Comparison of ENCODE assay signal across 14 mouse cellular contexts in the genomic region with DNA sequence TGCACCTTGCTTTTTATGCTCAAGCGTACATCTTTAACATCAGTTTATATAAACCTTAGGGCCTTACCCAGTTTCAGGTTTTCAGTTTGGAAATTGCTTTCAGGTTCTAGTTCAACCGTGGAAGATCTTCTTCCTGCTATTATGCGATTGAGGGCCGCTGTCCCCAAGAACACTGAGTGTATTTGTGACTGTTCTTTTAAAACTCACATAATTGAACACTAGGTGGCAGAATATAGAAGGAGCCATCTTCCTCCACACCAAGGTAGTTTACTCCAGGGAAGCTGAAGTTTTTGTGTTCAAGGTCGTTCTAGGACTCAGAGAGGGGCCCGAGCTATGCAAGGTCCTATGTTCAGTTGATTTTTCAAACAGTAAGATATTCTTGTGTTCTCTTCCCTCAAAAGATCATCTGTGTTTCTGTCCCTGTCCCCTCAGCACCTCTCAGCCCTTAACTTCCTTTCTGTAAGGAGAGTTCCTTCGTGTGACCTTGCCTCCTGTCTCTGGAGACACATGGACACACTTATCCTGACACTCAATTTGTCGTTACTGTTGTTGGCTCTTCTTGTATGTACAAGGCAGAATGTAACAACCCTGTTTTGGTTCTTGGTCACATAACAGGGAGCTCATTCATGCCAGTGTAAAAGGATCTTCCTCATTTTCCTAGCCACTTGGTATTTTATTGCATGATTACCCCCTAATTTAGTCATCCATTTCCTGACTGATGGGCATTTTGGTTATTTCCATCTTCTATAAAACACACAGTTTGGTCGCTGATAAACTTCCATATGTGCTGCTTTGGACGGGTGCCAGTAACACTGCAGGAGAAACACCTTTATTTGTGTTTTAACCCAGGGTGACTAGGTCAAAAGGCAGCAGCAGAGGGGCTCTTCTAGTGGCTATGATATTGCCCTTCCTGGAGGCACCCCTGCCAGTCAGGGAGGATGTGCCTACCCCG. TPM values are rescaled to one million over a fixed set of nuclear protein-coding genes. Genes with fewer than 3 reads are reported as not detected.
DNase-seq lines count a peak whose midpoint lies in the region; ATAC-seq and TF ChIP-seq lines count a peak whose summit lies in the region.
"Had no signal": no experiment of that assay in that cellular context is flagged by ENCODE, and none has a peak within 500 bp of the region (broad histone marks: within the 10 kb centered on the region; RNA-seq: fewer than 3 reads in every experiment).

No protein-coding gene starts in this region.

- H3K4me1 ChIP-seq in heart, postnatal 0 days (ENCODE audit: control insufficient read depth, insufficient read depth) = no peaks in the 10 kb centered on the region
- H3K4me1 ChIP-seq in midbrain, postnatal 0 days (ENCODE audit: insufficient read depth, low read length) = no peaks in the 10 kb centered on the region
- H3K4me1 ChIP-seq in midbrain, embryonic 13.5 days (replicated peaks) = no peaks in the 10 kb centered on the region
- H3K4me1 ChIP-seq in thymus, adult 2 months (replicated peaks; ENCODE audit: control insufficient read depth, insufficient read depth, low read length) = peaks cover 8% of the 10 kb centered on the region

- no peak overlapping the region for H3K9ac ChIP-seq in heart, postnatal 0 days (replicated peaks; ENCODE audit: low read depth, low read length)
- H3K9ac ChIP-seq in midbrain, postnatal 0 days (replicated peaks; ENCODE audit: low read length, poor library complexity, severe bottlenecking) = no peak overlapping the region
- H3K9ac ChIP-seq in midbrain, embryonic 13.5 days (replicated peaks) = no peak overlapping the region
- H3K9ac ChIP-seq: liver, embryonic 15.5 days had no signal

- H3K27ac ChIP-seq in heart, postnatal 0 days (ENCODE audit: low read depth) = no peak overlapping the region
- H3K27ac ChIP-seq in midbrain, postnatal 0 days (ENCODE audit: low read depth, low read length) = no peak overlapping the region
- H3K27ac ChIP-seq in midbrain, embryonic 13.5 days = no peak overlapping the region
- no peak overlapping the region for H3K27ac ChIP-seq in thymus, adult 2 months (ENCODE audit: control insufficient read depth, insufficient read depth, low read length)
- H3K27ac ChIP-seq: liver, embryonic 15.5 days had no signal

- no peaks in the 10 kb centered on the region for H3K9me3 ChIP-seq in heart, postnatal 0 days (replicated peaks; ENCODE audit: control insufficient read depth, low read length)
- no peaks in the 10 kb centered on the region for H3K9me3 ChIP-seq in midbrain, postnatal 0 days (ENCODE audit: low read length)
- H3K9me3 ChIP-seq in midbrain, embryonic 13.5 days = no peaks in the 10 kb centered on the region
- H3K9me3 ChIP-seq: liver, embryonic 15.5 days had no signal

- DNase-seq in heart, postnatal 0 days (ENCODE audit: low spot score) = no peak
- no peak for DNase-seq in heart, postnatal 36 days
- DNase-seq in midbrain, postnatal 0 days (ENCODE audit: low spot score) = no peak
- peak; percentile 56 for DNase-seq in induced T-regulatory cell, adult 2 months (ENCODE audit: low read depth)
- DNase-seq in splenic B cell, adult 2 months (ENCODE audit: low read depth, low spot score) = peak; percentile 56
- no peak for DNase-seq in thymus, adult 2 months
- no peak for DNase-seq in c-Kit-positive CD71-positive TER-119-positive erythroid progenitor cells, embryonic 14.5 days (ENCODE audit: low spot score)
- DNase-seq: adrenal gland, adult 2 months; cerebellum, adult 9-10 months; kidney, adult 9 months; right cerebral cortex, adult 18-20 months had no signal

- intact Hi-C loops in heart, postnatal 36 days (cut with DNase I) = no loop called here

- H3K4me3 ChIP-seq in heart, postnatal 0 days (ENCODE audit: low read depth, low read length) = no peak overlapping the region
- H3K4me3 ChIP-seq in midbrain, postnatal 0 days (ENCODE audit: low read depth, low read length) = no peak overlapping the region
- H3K4me3 ChIP-seq in midbrain, embryonic 13.5 days (replicated peaks) = no peak overlapping the region
- H3K4me3 ChIP-seq in thymus, adult 2 months (ENCODE audit: control insufficient read depth, insufficient read depth, low read length) = no peak overlapping the region
- H3K4me3 ChIP-seq: liver, embryonic 15.5 days had no signal

- no peak for TF ChIP-seq POLR2A in thymus, adult 2 months (IDR thresholded peaks at IDR 0.05; ENCODE audit: control insufficient read depth, extremely low read depth, insufficient read depth, low read length, poor library complexity)

- WGBS in heart, postnatal 0 days = 57% methylated on average over 11 of the region's 11 CpGs
- WGBS in midbrain, postnatal 0 days = 65% methylated on average over 11 of the region's 11 CpGs
- WGBS in midbrain, embryonic 13.5 days = 71% methylated on average over 11 of the region's 11 CpGs
- WGBS in thymus, adult 2 months = 68% methylated on average over 11 of the region's 11 CpGs

- H3K27me3 ChIP-seq in heart, postnatal 0 days (ENCODE audit: control insufficient read depth, insufficient read depth, low read length) = no peaks in the 10 kb centered on the region
- H3K27me3 ChIP-seq in midbrain, postnatal 0 days (ENCODE audit: insufficient read depth, low read length) = no peaks in the 10 kb centered on the region
- no peaks in the 10 kb centered on the region for H3K27me3 ChIP-seq in midbrain, embryonic 13.5 days
- no peaks in the 10 kb centered on the region for H3K27me3 ChIP-seq in splenic B cell, adult 2 months (ENCODE audit: control insufficient read depth, insufficient read depth, low read length, poor library complexity, severe bottlenecking)
- H3K27me3 ChIP-seq in thymus, adult 2 months (ENCODE audit: control insufficient read depth, insufficient read depth, low read length) = no peaks in the 10 kb centered on the region
- H3K27me3 ChIP-seq: liver, embryonic 15.5 days had no signal

- no peaks in the 10 kb centered on the region for H3K36me3 ChIP-seq in heart, postnatal 0 days (replicated peaks; ENCODE audit: control insufficient read depth, insufficient read depth, low read length)
- no peaks in the 10 kb centered on the region for H3K36me3 ChIP-seq in midbrain, postnatal 0 days (ENCODE audit: insufficient read depth, low read length)
- no peaks in the 10 kb centered on the region for H3K36me3 ChIP-seq in midbrain, embryonic 13.5 days
- peaks cover 4% of the 10 kb centered on the region for H3K36me3 ChIP-seq in splenic B cell, adult 2 months (ENCODE audit: control insufficient read depth, insufficient read depth, low read length, poor library complexity, severe bottlenecking)
- H3K36me3 ChIP-seq in thymus, adult 2 months (ENCODE audit: control insufficient read depth, insufficient read depth, low read length) = no peaks in the 10 kb centered on the region

- ATAC-seq in heart, postnatal 0 days (ENCODE audit: insufficient read depth, low read depth) = no peak
- no peak for ATAC-seq in midbrain, postnatal 0 days (ENCODE audit: low FRiP score)
- no peak for ATAC-seq in midbrain, embryonic 13.5 days

- TF ChIP-seq CTCF in heart, postnatal 0 days (IDR thresholded peaks at IDR 0.05; ENCODE audit: low read depth) = peak; percentile 49
- TF ChIP-seq CTCF in midbrain, postnatal 0 days (IDR thresholded peaks at IDR 0.05) = peak; percentile 61
- no peak for TF ChIP-seq CTCF in thymus, adult 2 months (IDR thresholded peaks at IDR 0.05; ENCODE audit: borderline replicate concordance, control insufficient read depth, extremely low read depth, insufficient read depth, low read length, poor library complexity)

- TF ChIP-seq EP300 in heart, postnatal 0 days (IDR thresholded peaks at IDR 0.05; ENCODE audit: low read depth) = no peak

- no peak overlapping the region for H3K4me2 ChIP-seq in heart, postnatal 0 days (ENCODE audit: low read depth, low read length)
- no peak overlapping the region for H3K4me2 ChIP-seq in midbrain, postnatal 0 days (ENCODE audit: low read depth, low read length, poor library complexity, severe bottlenecking)
- H3K4me2 ChIP-seq in midbrain, embryonic 13.5 days (replicated peaks) = no peak overlapping the region
- H3K4me2 ChIP-seq: liver, embryonic 15.5 days had no signal

RNA-seq across cellular contexts. Expression of a gene that starts 20.3 kb away (rescaled TPM):
- 36.2 and 101 TPM in 2 replicates for total RNA-seq in heart, postnatal 0 days (2014; rRNA removed; ENCODE audit: low replicate concordance)
- polyA plus RNA-seq in heart, postnatal 0 days (2015; fragmentation: Nextera tagmentation; extraction: Ambion mirVana) = 18.6 and 19.8 TPM in 2 replicates
- 10 to 100 TPM; 28.7 to 33.9 TPM for total RNA-seq in heart, postnatal 36 days (2021)
- 12.3 and 30.0 TPM in 2 replicates for total RNA-seq in midbrain, postnatal 0 days (2014; rRNA removed)
- polyA plus RNA-seq in midbrain, postnatal 0 days (2015; fragmentation: Nextera tagmentation; extraction: Ambion mirVana) = 6.9 and 8.9 TPM in 2 replicates
- 6.2 and 7.8 TPM in 2 replicates for polyA plus RNA-seq in midbrain, embryonic 13.5 days (2015; fragmentation: Nextera tagmentation; extraction: Ambion mirVana)
- polyA plus RNA-seq in thymus, adult 2 months (2012; rRNA removed) = 190 and 225 TPM in 2 replicates

RNA-seq across cellular contexts. Expression of a gene that starts 42.5 kb away (rescaled TPM):
- total RNA-seq in heart, postnatal 0 days (2014; rRNA removed; ENCODE audit: low replicate concordance) = 33.8 TPM in 1 of 2 replicates, not detected in the other
- polyA plus RNA-seq in heart, postnatal 0 days (2015; fragmentation: Nextera tagmentation; extraction: Ambion mirVana) = 2.4 TPM in 1 of 2 replicates, not detected in the other
- total RNA-seq in heart, postnatal 36 days (2021) = not detected
- total RNA-seq in midbrain, postnatal 0 days (2014; rRNA removed) = not detected in 2 replicates
- polyA plus RNA-seq in midbrain, postnatal 0 days (2015; fragmentation: Nextera tagmentation; extraction: Ambion mirVana) = 0.71 TPM in 1 of 2 replicates, not detected in the other
- not detected in 2 replicates for polyA plus RNA-seq in midbrain, embryonic 13.5 days (2015; fragmentation: Nextera tagmentation; extraction: Ambion mirVana)
- polyA plus RNA-seq in thymus, adult 2 months (2012; rRNA removed) = 0.60 TPM in 1 of 2 replicates, not detected in the other
- total RNA-seq: adrenal gland, adult 2 months had no signal
- polyA plus RNA-seq: heart, embryonic 14.5 days; liver, embryonic 15.5 days had no signal

RNA-seq across cellular contexts. Expression of a gene that starts 51.3 kb away (rescaled TPM):
- 62.6 and 76.7 TPM in 2 replicates for total RNA-seq in heart, postnatal 0 days (2014; rRNA removed; ENCODE audit: low replicate concordance)
- polyA plus RNA-seq in heart, postnatal 0 days (2015; fragmentation: Nextera tagmentation; extraction: Ambion mirVana) = 45.9 and 53.6 TPM in 2 replicates
- 10 to 100 TPM; 48.3 to 61.3 TPM for total RNA-seq in heart, postnatal 36 days (2021)
- 21.5 and 47.7 TPM in 2 replicates for total RNA-seq in midbrain, postnatal 0 days (2014; rRNA removed)
- 11.0 and 12.1 TPM in 2 replicates for polyA plus RNA-seq in midbrain, postnatal 0 days (2015; fragmentation: Nextera tagmentation; extraction: Ambion mirVana)
- polyA plus RNA-seq in midbrain, embryonic 13.5 days (2015; fragmentation: Nextera tagmentation; extraction: Ambion mirVana) = 4.4 and 6.8 TPM in 2 replicates
- polyA plus RNA-seq in thymus, adult 2 months (2012; rRNA removed) = 25.4 and 31.4 TPM in 2 replicates

RNA-seq across cellular contexts. Expression of a gene that starts 53.3 kb away (rescaled TPM):
- total RNA-seq in heart, postnatal 0 days (2014; rRNA removed; ENCODE audit: low replicate concordance) = 4.7 and 35.2 TPM in 2 replicates
- 19.3 and 22.1 TPM in 2 replicates for polyA plus RNA-seq in heart, postnatal 0 days (2015; fragmentation: Nextera tagmentation; extraction: Ambion mirVana)
- total RNA-seq in heart, postnatal 36 days (2021) = 10 to 100 TPM; 51.8 to 74.3 TPM
- 49.6 and 53.9 TPM in 2 replicates for total RNA-seq in midbrain, postnatal 0 days (2014; rRNA removed)
- 31.4 and 33.8 TPM in 2 replicates for polyA plus RNA-seq in midbrain, postnatal 0 days (2015; fragmentation: Nextera tagmentation; extraction: Ambion mirVana)
- polyA plus RNA-seq in midbrain, embryonic 13.5 days (2015; fragmentation: Nextera tagmentation; extraction: Ambion mirVana) = 16.6 and 18.9 TPM in 2 replicates
- polyA plus RNA-seq in thymus, adult 2 months (2012; rRNA removed) = 8.2 and 12.0 TPM in 2 replicates

Comparison
In these comparisons a context has a peak if more than half of its experiments do, and no peak if none do; other contexts are left out.
1. DNase-seq: peak in induced T-regulatory cell, adult 2 months (single experiment) and splenic B cell, adult 2 months (single experiment); none in heart, postnatal 0 days (single experiment), heart, postnatal 36 days (0 of 2), midbrain, postnatal 0 days (single experiment), thymus, adult 2 months (single experiment) and c-Kit-positive CD71-positive TER-119-positive erythroid progenitor cells, embryonic 14.5 days (single experiment).